Mouse (Mus musculus): ENCODE measurements at regions not wholly inside any gene's neighbourhood (a gene's known extent, or its start where the extent isn't known, plus 50 kb on each side); places are given as distances from the start of the nearest gene placed in this dataset.
A peak's percentile ranks its signal among the peaks of the same experiment; 100 is the strongest.

DNA sequence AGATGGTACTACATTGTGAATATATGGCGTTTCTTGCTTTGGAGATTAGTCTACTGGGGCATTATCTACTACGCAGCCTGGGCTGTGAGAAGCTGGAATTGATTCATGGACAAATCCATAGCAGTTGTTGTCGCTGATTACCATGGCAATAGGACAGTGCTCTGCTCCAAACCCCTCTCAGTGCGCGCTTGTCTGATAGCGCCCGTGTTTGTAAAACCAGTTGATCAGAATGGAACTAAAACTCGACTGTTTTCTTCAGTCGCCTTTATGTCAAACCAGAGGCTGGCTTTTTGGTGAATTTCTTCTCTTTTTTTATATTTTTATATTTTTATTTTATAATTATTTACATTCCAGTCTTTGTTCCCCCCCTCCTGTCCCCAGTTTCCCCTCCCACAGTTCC lies 138.5 kb upstream of the Gm5148 start:
- no peaks in the 10 kb centered on the region for H3K36me3 ChIP-seq
- H3K4me1 ChIP-seq = peaks cover 6% of the 10 kb centered on the region
- H3K27me3 ChIP-seq = no peaks in the 10 kb centered on the region
- no peak for ATAC-seq (replicated peaks)
- no peak overlapping the region for H3K4me3 ChIP-seq
- no peaks in the 10 kb centered on the region for H3K9me3 ChIP-seq
- H3K9ac ChIP-seq (replicated peaks) = no peak overlapping the region
- 87% methylated on average over 9 of the region's 9 CpGs for WGBS
- no peak overlapping the region for H3K4me2 ChIP-seq (replicated peaks)
- no peak overlapping the region for H3K27ac ChIP-seq (replicated peaks)

DNA sequence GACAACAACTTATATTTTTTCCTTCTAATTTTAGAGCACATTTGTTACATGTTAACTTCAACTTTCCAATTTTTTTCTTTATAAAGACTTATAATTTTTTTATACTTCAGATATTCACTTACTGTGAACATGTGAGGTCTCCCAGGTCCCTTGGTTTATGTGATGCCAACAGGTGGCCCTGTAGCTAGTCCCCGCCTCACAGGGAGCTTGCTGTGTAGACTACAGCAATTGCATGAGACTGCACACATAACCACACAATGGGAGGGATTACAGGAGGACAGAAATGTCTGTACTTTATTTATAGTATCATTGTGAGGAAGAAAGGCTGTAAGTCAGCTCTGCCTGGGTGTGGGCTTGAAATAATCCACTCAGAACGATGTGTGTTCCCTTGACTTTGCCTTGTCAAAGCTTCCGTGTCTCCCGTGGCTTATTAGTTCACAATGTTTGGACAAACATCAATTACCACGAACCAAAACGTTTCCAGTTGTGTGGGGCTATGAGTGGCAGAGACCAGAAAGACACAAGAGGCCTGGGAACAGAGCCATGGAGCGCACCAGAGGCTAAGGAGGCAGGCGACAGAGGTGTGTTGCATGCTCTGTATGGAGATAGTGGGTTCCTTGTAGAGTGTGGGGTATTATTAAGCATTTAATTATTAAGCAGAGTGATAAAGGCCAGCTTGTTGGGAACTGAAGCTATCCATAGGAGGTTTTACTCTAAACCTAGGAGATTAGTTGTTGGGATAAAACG lies 136.6 kb upstream of the Gm5148 start:
- Histone ChIP-seq H3K27ac (replicated peaks) (no peak overlapping the region), H3K4me2 (replicated peaks) (no peak overlapping the region), H3K27me3 (no peaks in the 10 kb centered on the region), H3K9ac (replicated peaks) (no peak overlapping the region), H3K36me3 (no peaks in the 10 kb centered on the region), H3K4me3 (no peak overlapping the region), H3K4me1 (peaks cover 6% of the 10 kb centered on the region), H3K9me3 (no peaks in the 10 kb centered on the region)
- ATAC-seq (replicated peaks) = no peak
- 48% methylated on average over 9 of the region's 9 CpGs for WGBS

DNA sequence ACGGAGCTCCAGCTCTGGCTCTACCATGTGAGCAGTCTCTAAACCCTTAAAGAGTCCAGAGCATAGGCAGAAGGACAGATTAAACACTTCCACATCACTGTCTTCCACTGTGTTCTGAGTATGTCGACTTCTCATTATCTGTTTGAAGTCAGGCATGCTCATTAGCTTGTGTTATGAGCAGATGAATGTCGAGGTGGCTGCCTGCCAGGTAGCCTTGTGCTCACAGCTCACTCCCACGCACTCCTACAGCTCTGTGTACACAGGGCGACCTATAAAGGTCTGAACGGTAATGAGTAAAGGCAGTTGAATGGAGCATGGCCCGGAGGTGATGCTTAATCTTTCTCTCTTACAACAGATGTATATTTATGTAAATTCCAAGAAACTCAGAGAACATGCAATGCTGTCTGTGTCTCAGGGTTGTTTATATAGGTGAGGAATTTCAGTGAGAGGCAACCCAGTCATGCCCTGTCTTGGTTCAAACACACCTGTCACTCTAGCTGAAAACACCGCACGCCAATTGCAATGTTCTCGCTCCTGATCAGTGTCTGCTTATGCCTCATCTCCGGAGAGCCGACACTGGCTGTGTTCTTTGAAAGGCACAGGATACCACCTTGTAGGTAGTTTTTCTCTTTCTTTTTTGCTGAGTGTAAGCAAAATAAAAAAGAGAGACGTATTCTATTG lies 135.9 kb upstream of the Gm5148 start:
- Histone ChIP-seq H3K27ac (replicated peaks) (no peak overlapping the region), H3K4me3 (no peak overlapping the region), H3K9me3 (no peaks in the 10 kb centered on the region), H3K9ac (replicated peaks) (no peak overlapping the region), H3K4me2 (replicated peaks) (peak overlapping the region; percentile 5; the same call in 1 of the 2 replicates), H3K27me3 (no peaks in the 10 kb centered on the region), H3K36me3 (no peaks in the 10 kb centered on the region), H3K4me1 (peaks cover 6% of the 10 kb centered on the region)
- ATAC-seq (replicated peaks) = peak; percentile 78
- whole genome bisulfite sequencing = 40% methylated on average over 13 of the region's 13 CpGs

DNA sequence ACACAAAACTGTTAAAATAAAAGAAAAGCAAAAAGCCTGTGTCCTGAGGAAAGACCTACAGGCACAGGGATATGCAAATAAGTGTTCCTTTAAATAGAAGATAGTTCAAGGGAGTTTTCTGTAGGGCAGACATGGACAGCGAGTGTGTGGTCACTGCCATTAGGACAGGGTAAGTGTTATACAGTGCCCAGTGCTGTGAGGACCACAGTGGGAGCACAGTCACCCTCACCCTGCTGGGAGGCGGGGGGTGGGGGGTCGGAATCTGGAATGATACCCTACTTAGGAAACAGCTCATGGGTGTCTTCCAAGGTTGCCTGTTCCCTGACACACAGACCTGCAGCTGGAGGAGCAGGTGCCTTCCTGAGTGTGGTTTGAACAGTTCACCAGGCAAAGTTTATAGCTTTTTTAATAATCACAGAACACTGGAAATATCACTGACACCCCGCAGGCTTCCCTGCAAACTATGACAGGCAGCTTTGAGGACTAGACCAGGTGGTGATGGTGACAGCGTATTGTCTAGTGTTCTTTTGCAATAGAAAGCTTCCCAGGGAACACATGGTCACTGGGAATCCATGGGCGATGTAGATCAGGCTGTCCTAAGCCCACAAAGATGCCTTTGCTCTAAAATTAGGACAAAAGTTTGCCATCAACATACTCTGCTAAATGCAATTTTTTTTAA lies 134.5 kb upstream of the Gm5148 start:
- H3K9ac ChIP-seq (replicated peaks) = no peak overlapping the region
- H3K27ac ChIP-seq (replicated peaks) = no peak overlapping the region
- no peaks in the 10 kb centered on the region for H3K9me3 ChIP-seq
- H3K36me3 ChIP-seq = no peaks in the 10 kb centered on the region
- ATAC-seq (replicated peaks) = no peak
- peaks cover 6% of the 10 kb centered on the region for H3K4me1 ChIP-seq
- WGBS = 90% methylated on average over 6 of the region's 6 CpGs
- no peak overlapping the region for H3K4me3 ChIP-seq
- no peaks in the 10 kb centered on the region for H3K27me3 ChIP-seq
- H3K4me2 ChIP-seq (replicated peaks) = no peak overlapping the region

DNA sequence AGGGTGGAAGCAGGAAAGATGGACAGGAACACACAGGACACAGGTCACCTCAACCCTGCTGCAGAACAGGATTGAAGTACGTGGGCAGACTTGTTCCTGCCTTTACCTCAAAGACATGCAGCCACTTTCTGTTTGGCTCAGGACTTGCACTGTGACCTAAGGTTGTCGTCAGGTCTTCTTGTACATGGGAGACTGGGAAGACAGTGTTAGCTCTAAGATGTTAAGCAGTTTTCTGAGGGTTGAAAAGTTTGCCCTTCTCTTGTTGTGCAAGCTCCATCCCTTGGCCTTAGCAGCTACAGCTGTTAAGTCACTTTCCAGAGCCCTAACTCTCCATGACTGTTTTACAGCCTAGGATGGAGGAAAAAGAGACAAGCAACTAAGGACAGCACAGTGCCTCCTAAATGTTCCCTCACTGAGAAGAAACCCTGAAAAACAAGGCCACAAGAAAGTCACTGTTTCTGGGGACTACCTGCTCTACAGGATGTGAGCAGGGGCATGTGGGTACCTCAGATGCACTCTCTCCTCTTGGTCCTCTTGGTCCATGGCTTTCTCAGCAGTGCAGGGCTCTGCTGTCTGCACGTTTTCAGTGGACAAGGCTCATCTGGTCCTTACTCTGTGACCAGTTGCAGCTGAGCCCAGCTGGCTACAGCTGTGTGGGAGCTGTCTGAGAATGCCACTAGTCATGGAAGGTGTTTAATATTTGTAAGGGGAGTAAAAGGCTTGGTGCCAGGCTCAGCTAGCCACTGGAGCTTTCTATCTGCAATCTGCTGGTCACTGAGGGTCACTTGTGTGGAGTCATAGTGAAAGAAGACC lies 122.1 kb upstream of the Gm5148 start:
- H3K27ac ChIP-seq (replicated peaks) = no peak overlapping the region
- no peaks in the 10 kb centered on the region for H3K4me1 ChIP-seq
- 79% methylated on average over 3 of the region's 3 CpGs for WGBS
- ATAC-seq (replicated peaks) = no peak
- H3K9ac ChIP-seq (replicated peaks) = no peak overlapping the region
- no peaks in the 10 kb centered on the region for H3K36me3 ChIP-seq
- H3K4me2 ChIP-seq (replicated peaks) = no peak overlapping the region
- no peaks in the 10 kb centered on the region for H3K27me3 ChIP-seq
- H3K4me3 ChIP-seq = no peak overlapping the region
- no peaks in the 10 kb centered on the region for H3K9me3 ChIP-seq

DNA sequence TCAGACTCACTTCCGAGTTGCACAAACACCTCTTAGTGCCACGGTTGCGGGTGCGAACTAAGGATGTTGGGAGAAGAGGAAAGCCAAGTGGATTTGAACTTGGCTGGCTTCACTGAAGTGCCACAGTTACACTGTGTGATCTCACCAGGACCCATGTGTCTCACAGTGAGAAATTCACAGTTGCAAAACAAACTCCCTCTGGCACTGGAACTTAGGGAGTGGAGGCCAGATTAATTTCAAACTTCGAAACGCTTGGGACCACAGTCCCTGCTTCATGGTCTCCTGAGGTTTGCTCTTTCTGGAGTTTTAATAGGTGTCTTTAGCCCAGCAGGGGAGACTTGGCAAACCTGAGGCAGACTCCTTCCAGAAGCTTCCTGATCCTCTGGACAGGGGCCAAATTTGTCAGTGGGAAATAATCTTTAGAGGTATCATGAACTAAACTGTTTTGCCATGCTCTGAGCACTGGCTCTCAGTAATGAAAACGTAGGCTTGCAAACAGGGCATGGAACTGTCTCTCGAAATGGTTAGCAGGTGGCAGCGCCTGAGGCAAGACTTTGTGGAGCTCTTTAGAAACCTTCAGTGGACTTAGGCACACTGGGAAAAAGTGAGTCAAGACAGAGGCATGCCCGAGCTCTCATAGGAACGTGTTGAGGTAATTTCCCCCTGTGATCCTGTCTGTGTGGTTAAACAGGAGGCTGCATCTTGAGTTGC lies 121.2 kb upstream of the Gm5148 start:
- WGBS = 73% methylated on average over 11 of the region's 11 CpGs
- H3K4me1 ChIP-seq = no peaks in the 10 kb centered on the region
- no peak overlapping the region for H3K4me3 ChIP-seq
- ATAC-seq (replicated peaks) = no peak
- no peak overlapping the region for H3K4me2 ChIP-seq (replicated peaks)
- no peak overlapping the region for H3K27ac ChIP-seq (replicated peaks)
- no peak overlapping the region for H3K9ac ChIP-seq (replicated peaks)
- H3K27me3 ChIP-seq = no peaks in the 10 kb centered on the region
- H3K36me3 ChIP-seq = no peaks in the 10 kb centered on the region
- H3K9me3 ChIP-seq = no peaks in the 10 kb centered on the region

DNA sequence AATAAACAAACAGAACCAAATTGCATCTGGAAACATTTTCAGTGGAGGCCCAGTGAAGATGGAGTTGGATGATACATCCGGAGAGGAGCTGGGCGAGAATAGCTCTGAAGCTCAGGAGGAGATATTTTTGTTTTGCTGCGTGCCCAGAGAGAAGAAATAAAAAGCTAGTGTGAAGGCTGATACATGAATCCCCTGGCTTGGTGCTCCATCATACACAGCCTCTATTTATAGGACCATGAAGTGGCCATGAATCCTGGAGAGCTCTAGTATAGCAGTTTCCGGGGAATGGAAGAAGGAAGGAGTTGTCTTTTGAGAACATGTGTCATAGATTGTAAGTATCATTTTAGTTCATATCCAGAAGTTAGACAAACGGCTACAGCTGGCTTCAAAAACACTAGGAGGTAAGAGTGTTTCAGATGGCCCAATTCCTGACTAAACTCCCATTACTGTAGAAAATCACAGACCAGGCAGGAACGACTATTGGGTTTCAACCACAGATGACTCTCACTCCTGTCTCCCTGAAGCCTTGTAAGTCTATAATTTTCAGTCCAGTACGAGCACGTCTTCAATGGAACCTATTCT lies 120.5 kb upstream of the Gm5148 start:
- Histone ChIP-seq H3K4me3 (no peak overlapping the region), H3K9me3 (no peaks in the 10 kb centered on the region), H3K36me3 (no peaks in the 10 kb centered on the region), H3K27ac (replicated peaks) (no peak overlapping the region), H3K9ac (replicated peaks) (no peak overlapping the region), H3K4me2 (replicated peaks) (no peak overlapping the region), H3K27me3 (no peaks in the 10 kb centered on the region), H3K4me1 (no peaks in the 10 kb centered on the region)
- ATAC-seq (replicated peaks) = no peak
- 85% methylated on average over 8 of the region's 8 CpGs for WGBS

DNA sequence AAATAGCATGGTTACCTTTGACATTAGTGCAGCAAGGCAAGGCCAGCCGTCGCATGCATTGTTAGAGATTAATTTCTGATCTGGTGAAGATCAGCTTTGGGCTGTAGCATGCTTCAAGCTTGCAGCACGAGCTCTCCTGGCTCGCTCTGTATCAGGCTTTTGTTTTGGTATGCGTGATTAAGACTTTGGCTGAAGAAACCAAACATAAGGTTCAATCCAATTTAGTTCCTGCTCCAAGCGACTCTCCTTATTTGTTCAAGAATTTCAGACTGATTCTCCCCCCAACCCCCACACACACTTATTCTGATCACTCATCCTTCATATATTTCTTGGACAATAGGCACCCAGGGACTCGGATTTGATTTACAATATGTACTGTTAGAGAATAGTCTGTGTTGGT lies 118.0 kb upstream of the Gm5148 start:
- no peak for ATAC-seq (replicated peaks)
- 58% methylated on average over 7 of the region's 7 CpGs for WGBS

DNA sequence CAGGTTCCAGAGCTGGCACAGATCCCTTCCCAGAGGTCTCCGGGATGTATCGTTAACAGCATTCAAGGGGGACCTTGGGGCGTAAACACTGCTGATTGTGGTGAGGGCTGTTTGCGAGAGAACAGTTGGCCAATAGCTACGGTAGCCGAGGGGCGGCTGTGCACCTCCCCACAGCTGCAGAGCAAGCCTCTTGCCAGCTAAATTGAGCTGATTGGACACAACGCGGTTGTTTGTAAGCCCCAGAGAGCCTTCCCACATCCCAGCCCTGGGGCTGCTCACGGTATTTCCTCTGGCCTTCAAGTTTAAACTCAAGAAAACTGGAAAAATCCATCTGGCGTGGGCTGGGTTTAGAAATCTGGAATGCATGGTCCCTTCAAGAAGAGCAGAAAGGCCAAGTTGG lies 114.6 kb upstream of the Gm5148 start:
- WGBS = 71% methylated on average over 11 of the region's 11 CpGs
- H3K36me3 ChIP-seq = no peaks in the 10 kb centered on the region
- H3K27me3 ChIP-seq = no peaks in the 10 kb centered on the region
- H3K27ac ChIP-seq (replicated peaks) = no peak overlapping the region
- H3K4me2 ChIP-seq (replicated peaks) = no peak overlapping the region
- no peak for ATAC-seq (replicated peaks)
- no peak overlapping the region for H3K9ac ChIP-seq (replicated peaks)
- H3K4me1 ChIP-seq = no peaks in the 10 kb centered on the region
- H3K9me3 ChIP-seq = no peaks in the 10 kb centered on the region
- no peak overlapping the region for H3K4me3 ChIP-seq

More for the DNA sequence above, 118.0 kb upstream of the Gm5148 start:
- no peak overlapping the region for H3K4me2 ChIP-seq (replicated peaks)
- no peaks in the 10 kb centered on the region for H3K27me3 ChIP-seq
- no peak overlapping the region for H3K4me3 ChIP-seq
- no peak overlapping the region for H3K27ac ChIP-seq (replicated peaks)
- no peaks in the 10 kb centered on the region for H3K36me3 ChIP-seq
- H3K9me3 ChIP-seq = no peaks in the 10 kb centered on the region
- no peak overlapping the region for H3K9ac ChIP-seq (replicated peaks)
- H3K4me1 ChIP-seq = no peaks in the 10 kb centered on the region

DNA sequence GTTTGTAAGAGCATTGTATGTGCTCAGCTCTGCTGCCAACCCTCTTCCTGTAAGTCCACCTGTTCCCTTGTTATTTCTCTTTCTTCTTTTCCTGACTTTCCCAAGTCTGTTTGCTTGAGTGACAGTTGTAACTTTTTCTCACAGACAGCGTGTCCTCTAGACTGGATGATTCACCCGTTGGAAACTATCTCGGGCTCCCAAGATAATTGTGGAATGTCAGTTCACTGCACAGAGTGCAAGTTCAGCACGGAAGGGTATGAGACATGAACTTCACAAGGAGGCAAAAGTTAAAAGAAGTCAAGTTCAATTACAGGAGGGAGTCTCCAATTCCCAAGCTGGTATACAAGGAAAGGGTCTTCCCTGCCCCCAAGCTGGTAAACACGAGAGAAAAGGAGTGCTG lies 112.5 kb upstream of the Gm5148 start:
- no peak overlapping the region for H3K4me2 ChIP-seq (replicated peaks)
- ATAC-seq (replicated peaks) = no peak
- H3K9me3 ChIP-seq = no peaks in the 10 kb centered on the region
- 85% methylated on average over 5 of the region's 5 CpGs for WGBS
- no peak overlapping the region for H3K27ac ChIP-seq (replicated peaks)
- no peaks in the 10 kb centered on the region for H3K27me3 ChIP-seq
- H3K36me3 ChIP-seq = no peaks in the 10 kb centered on the region
- no peak overlapping the region for H3K4me3 ChIP-seq
- no peak overlapping the region for H3K9ac ChIP-seq (replicated peaks)
- H3K4me1 ChIP-seq = no peaks in the 10 kb centered on the region

DNA sequence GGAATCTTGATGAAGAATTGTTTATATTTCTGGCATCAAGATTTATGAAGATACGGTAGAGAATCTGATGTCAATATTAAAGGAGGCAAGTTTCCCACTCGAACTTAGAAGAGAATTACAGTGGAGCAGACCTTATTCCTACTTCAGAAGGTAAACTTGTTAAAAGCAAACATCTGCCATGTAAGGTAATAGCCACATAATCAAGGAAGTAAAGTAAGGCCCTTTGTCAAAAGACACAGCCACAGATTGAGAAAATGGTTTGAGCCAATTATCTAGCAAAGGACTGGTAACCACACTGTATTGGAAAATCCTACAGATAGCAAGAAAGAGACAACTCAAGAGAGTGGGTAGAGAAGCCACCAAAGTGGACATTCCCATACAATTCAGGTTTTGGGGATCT lies 111.4 kb upstream of the Gm5148 start:
- no peak overlapping the region for H3K4me3 ChIP-seq
- no peak overlapping the region for H3K27ac ChIP-seq (replicated peaks)
- no peaks in the 10 kb centered on the region for H3K4me1 ChIP-seq
- H3K36me3 ChIP-seq = no peaks in the 10 kb centered on the region
- no peaks in the 10 kb centered on the region for H3K27me3 ChIP-seq
- no peaks in the 10 kb centered on the region for H3K9me3 ChIP-seq
- whole genome bisulfite sequencing = 92% methylated on average over 2 of the region's 2 CpGs
- H3K9ac ChIP-seq (replicated peaks) = no peak overlapping the region
- H3K4me2 ChIP-seq (replicated peaks) = no peak overlapping the region
- no peak for ATAC-seq (replicated peaks)

All from forebrain, embryonic 15.5 days (tissue).